Mouse (Mus musculus) testis, adult 2 months (tissue): Measurements from ENCODE around the gene Zfp523. TPM values are rescaled to one million over a fixed set of nuclear protein-coding genes. Genes with fewer than 3 reads are reported as not detected.

Source experiments
- H3K27ac ChIP-seq: fragments of 200-500 bp; 2 replicates; pipeline ENCODE4 v1.5.1; 2012; ENCODE audit warnings: low read depth, low read length; ENCODE audit not compliant: control insufficient read depth, insufficient read depth
- H3K27me3 ChIP-seq: fragments of 200-500 bp; 2 replicates; pipeline ENCODE4 v1.6.1; 2012; ENCODE audit warnings: mild to moderate bottlenecking, low read length, moderate library complexity; ENCODE audit not compliant: control insufficient read depth, insufficient read depth
- H3K36me3 ChIP-seq: fragments of 200-500 bp; 2 replicates; pipeline ENCODE4 v1.6.1; 2012; ENCODE audit warnings: mild to moderate bottlenecking, low read length; ENCODE audit not compliant: control insufficient read depth, insufficient read depth
- H3K4me1 ChIP-seq: fragments of 200-500 bp; 2 replicates; pipeline ENCODE4 v1.6.1; 2012; ENCODE audit warnings: low read length; ENCODE audit not compliant: control insufficient read depth, insufficient read depth
- H3K4me3 ChIP-seq: fragments of 200-500 bp; 2 replicates; pipeline ENCODE4 v1.5.1; 2012; ENCODE audit warnings: low read depth, mild to moderate bottlenecking, low read length, moderate library complexity, mixed read lengths; ENCODE audit not compliant: control insufficient read depth
- CTCF ChIP-seq: fragments of 200-500 bp; IDR thresholded peaks from 2 replicates; pipeline ENCODE4 v1.5.1; 2012; ENCODE audit warnings: low read depth, mild to moderate bottlenecking, inconsistent platforms, low read length, moderate library complexity; ENCODE audit not compliant: control insufficient read depth, insufficient read depth, insufficient replicate concordance
- POLR2A ChIP-seq: fragments of 200-500 bp; IDR thresholded peaks from 2 replicates; pipeline ENCODE4 v1.6.1; 2012; ENCODE audit warnings: low read depth, mild to moderate bottlenecking, inconsistent platforms, low read length, moderate library complexity; ENCODE audit not compliant: control insufficient read depth
- polyA plus RNA-seq: library from polyadenylated mRNA; depleted of rRNA; stranded (reverse); fragments of >200 nt; gene quantifications from 2 replicates; pipeline ENCODE4 v1.2.3, GENCODE M21; 2012

The Zfp523 gene
- polyA plus RNA-seq, 1 experiment: 89.4 TPM

DNA sequence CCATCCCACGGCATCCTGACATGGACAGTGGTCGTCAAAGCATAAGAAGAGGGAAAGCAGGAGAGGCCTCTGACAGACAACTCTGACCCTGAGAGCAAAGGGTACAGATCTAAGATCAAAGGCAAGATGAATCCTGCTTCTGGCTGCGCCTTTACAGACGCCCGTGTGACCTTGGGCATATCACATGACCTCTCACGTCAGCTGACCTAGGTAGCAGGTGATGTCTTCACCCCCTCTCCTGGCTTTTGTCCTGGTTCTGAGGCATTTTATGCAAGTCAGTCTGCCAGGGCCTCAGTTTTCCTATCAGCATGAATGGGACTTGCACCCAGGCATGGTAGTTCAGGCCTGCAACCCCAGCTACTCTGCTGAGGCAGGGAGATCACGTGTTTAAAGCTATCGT lies 38.9 kb upstream of the Zfp523 start:
- TF ChIP-seq POLR2A: no peak
- TF ChIP-seq CTCF: no peak
- Histone ChIP-seq H3K4me3 (no peak overlapping the region), H3K27ac (no peak overlapping the region), H3K27me3 (no peaks in the 10 kb centered on the region), H3K36me3 (no peaks in the 10 kb centered on the region), H3K4me1 (peaks cover 24% of the 10 kb centered on the region)

DNA sequence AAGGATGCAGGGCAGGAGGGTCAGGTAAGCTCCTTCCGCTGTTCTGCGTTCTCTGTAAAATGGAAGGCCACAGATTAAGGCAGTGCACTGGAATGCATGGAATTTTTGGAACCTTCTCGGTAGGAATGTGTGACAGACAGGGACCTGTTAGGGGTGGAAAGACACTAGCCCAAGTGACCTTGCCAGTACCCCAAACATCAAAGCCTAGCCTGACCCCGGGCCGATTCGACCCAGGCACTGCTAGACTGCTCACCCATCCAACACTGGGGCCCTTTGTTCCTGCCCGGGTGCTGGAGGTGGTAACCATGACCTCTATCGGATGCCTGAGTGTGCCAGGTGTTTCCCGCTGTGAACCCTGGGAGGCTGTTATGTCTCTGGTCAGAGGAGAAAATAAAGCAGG lies 38.2 kb upstream of the Zfp523 start:
- no peak overlapping the region for H3K27ac ChIP-seq
- no peaks in the 10 kb centered on the region for H3K36me3 ChIP-seq

DNA sequence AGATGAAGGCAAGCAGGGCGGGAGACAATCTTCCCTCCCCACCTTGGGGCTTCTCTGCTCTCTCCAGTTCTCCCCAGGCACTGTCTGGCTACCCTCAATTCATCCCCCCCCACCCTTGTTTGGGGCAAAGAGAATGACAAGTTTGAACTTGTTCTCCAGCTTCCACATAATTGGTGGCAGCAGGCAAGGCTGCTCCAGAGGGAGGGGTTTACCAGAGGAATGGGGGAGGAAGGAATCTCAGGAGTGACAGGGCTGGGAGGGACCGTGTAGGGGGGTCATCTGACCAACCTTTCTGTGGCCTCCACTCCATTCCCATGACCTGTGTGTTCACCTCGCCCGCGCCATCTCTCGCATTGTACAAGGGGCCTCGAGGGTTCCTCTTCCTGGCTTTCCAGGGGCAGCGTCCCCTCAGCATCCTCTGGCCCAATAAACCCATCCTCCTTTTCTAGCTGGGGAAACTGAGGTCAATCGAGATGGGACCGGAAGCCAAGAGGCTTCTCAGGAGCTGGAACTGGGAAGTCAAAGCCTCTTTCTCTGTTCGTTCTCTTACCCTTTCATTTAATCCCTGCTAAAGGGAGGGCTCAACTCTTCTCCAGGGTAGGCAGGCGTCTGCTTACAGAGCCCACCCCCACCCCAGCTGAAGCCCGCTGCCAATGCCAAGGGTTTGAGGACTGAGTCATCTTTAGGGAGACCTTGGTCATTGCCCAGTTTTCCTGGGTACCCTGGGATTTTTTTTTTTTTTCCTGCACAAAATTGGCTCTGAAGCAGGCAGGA lies 36.3 kb upstream of the Zfp523 start:
- Histone ChIP-seq H3K27me3 (no peaks in the 10 kb centered on the region), H3K4me1 (peaks cover 20% of the 10 kb centered on the region), H3K4me3 (no peak overlapping the region), H3K27ac (no peak overlapping the region), H3K36me3 (no peaks in the 10 kb centered on the region)
- TF ChIP-seq CTCF: no peak
- TF ChIP-seq POLR2A: no peak

More for the DNA sequence above, 38.2 kb upstream of the Zfp523 start:
- no peak for TF ChIP-seq POLR2A
- TF ChIP-seq CTCF: no peak
- Histone ChIP-seq H3K4me3 (no peak overlapping the region), H3K27me3 (no peaks in the 10 kb centered on the region), H3K4me1 (peaks cover 19% of the 10 kb centered on the region)

DNA sequence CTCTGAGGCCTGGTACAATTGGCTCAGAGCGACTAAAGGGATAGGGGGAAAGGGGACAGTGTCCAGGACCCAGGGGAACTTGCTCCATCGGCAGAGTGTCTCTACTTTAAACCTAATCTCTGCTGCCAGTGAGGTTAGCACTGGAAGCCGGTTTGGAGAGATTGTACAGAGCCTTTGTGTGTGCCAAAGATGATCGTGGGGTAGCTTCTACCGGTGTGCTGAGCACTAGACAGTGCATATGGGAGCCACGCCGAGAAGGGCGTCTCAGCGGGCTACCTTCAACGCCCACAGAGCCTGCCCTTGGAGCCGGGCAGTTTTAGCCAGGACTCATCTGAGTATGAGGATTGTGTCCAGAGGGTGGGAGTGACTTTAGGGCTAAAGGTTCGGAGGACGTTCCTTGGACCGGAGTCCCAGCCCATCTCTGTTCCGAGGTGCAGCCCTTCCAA lies 35.7 kb upstream of the Zfp523 start:
- TF ChIP-seq CTCF: no peak
- no peak for TF ChIP-seq POLR2A
- no peak overlapping the region for H3K27ac ChIP-seq
- no peaks in the 10 kb centered on the region for H3K36me3 ChIP-seq
- H3K27me3 ChIP-seq: no peaks in the 10 kb centered on the region
- H3K4me3 ChIP-seq: peak overlapping the region; percentile 76
- H3K4me1 ChIP-seq: peaks cover 20% of the 10 kb centered on the region

DNA sequence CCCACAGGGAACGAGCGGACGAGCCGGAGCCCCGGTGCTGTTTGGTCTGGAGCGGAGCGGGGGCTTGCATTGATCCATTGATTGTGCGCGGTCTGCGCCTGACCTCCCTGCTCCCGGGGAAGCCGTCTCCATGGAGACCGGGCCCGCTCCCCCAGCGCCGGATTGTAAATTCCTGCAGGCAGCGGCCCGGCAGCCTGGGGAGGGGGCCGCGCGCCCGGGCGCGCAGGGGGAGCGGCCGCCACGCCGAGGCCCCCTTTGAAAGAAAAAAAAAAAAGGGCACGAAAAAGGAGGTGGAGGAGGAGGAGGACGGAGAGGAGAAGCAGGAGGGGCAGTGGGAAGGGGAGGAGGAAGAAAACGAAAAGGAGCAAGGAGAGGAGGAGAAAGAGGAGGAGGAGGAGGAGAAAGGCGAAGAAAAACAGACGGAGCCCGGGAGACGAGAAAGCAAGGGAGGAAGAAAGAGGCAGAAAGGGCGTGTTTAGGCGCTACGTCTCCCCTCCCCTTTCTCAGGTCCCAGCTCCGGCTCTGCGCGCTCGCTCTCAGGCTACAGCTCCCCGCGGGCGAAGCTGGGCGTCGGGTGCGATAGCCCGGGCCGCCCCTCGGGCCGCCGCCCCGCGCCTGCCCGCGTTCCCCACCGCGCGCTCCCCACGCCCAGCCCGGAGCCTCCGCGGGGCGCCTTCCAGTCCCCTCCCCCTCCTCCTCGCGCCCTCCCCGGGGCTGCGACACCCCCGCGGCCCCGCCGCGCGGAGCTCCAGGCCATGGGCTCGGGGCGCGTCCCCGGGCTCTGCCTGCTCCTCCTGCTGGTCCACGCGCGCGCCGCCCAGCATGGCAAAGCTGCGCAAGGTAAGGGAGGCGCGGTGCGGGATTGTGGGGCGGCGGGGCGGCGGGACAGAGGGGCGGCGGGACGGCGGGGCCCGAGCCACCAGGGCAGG lies 34.9 kb upstream of the Zfp523 start, which contains the start of gene Scube3:
Scube3 (plus strand) TSS at position 371 of the 929 bp plus-strand sequence.
- TF ChIP-seq POLR2A: no peak
- no peak for TF ChIP-seq CTCF
- Histone ChIP-seq H3K27ac (peak within 1 kb of the TSS; percentile 11; the same call in 1 of the 2 replicates), H3K4me3 (peak within 1 kb of the TSS; percentile 76), H3K27me3 (no peaks in the 10 kb centered on the region), H3K4me1 (peaks cover 20% of the 10 kb centered on the region), H3K36me3 (no peaks in the 10 kb centered on the region)

DNA sequence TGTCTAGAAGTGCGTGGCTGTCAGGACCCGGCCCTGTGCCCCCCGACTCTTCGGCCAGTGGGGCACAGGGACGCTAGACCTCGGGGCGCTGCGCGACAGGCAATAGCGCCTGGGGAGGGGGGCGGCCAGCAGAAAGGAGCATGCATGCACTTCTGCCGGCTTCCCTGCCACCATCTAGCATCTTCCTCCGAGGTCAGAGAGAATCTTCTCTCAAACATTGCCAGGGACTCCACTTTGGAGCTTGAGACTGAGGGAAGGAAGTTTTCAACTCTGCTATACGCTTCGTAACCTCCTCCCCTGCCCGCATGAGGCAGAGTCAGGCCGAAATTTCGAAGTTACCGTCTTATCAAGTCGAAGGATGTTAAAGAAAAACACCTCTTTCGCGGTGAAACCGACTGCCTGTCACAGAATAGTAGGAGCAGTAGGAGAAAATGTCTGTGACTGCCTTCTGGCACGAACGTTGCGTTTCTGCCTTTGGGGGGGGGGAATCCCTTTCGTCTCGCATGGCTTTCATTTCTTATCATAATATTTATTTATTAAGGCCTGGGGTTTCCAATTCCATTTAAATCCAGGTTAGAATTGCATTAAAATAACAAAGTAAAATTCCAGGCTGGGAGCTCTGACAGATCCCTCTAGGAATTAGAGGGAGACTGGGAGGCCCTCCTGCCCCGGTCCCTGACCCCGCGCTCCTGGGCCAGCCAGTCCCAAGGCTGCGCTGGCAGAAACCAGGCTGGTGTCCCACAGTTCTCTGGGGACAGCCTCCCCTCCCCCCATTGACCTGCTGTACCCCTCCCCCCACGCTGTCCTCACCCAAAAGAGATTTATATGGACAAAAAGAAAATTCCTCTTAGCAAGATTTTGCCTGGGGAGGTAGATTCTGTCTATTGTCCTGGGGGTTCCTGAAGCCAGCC lies 34.0 kb upstream of the Zfp523 start:
- no peak overlapping the region for H3K27ac ChIP-seq
- TF ChIP-seq CTCF (no peak), POLR2A (no peak)
- no peaks in the 10 kb centered on the region for H3K27me3 ChIP-seq
- no peaks in the 10 kb centered on the region for H3K36me3 ChIP-seq
- H3K4me3 ChIP-seq: peak overlapping the region; percentile 52
- H3K4me1 ChIP-seq: peaks cover 20% of the 10 kb centered on the region

DNA sequence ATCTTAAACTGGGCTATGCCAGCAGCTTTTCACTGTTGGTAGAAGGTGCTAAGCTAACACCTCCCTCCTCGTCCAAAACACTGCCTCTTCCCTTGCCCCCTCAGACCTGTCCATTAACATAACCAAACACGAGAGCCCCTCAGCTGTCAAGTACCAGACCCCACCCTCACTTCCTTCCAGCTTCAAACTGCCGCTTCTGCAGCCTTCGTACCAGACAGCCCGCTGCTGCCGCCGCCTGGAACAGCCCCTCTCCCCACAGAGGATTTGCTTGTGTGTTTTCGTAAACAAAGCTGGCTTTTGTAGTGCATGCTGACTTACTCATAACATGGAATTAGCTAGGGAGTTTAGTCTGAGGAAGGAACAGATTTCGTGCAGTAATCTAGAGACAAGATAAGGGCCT lies 33.2 kb upstream of the Zfp523 start:
- Histone ChIP-seq H3K4me3 (no peak overlapping the region), H3K4me1 (peaks cover 20% of the 10 kb centered on the region), H3K27me3 (no peaks in the 10 kb centered on the region), H3K27ac (no peak overlapping the region), H3K36me3 (no peaks in the 10 kb centered on the region)
- no peak for TF ChIP-seq CTCF
- TF ChIP-seq POLR2A: no peak
